Mouse (Mus musculus) kidney, adult 9 months (tissue): ENCODE data around the gene Gnas.
"Not testable (repeated sequence)": the region's sequence is repeated elsewhere in the genome, so short reads cannot be mapped to it uniquely, and the experiment has no call there.

Source experiments
- DNase-seq: peaks from one replicate; pipeline ENCODE4 v3.0.0; 2022

Gene Gnas

GRCm38 (mm10) chr2:174328926-174329662, 45.0 kb downstream of the Gnas start:
- peak; percentile 39 for DNase-seq

GRCm38 (mm10) chr2:174329663-174330615, 45.8 kb downstream of the Gnas start:
- peak; percentile 74 for DNase-seq

GRCm38 (mm10) chr2:174330616-174331191, 46.6 kb downstream of the Gnas start:
- peak; percentile 70 for DNase-seq

- DNase-seq = no peak
These were observed 47.3 kb downstream of the Gnas start for GRCm38 (mm10) chr2:174331282-174332030.

- no peak for DNase-seq
These were observed 49.2 kb downstream of the Gnas start for GRCm38 (mm10) chr2:174333239-174333890.

- no peak for DNase-seq
These were observed 50.3 kb downstream of the Gnas start for GRCm38 (mm10) chr2:174334415-174334814.

GRCm38 (mm10) chr2:174337275-174337674, 53.2 kb downstream of the Gnas start:
- no peak for DNase-seq

- no peak for DNase-seq
These were observed 55.6 kb downstream of the Gnas start for GRCm38 (mm10) chr2:174339701-174340100.

- DNase-seq = no peak
These were observed 56.2 kb downstream of the Gnas start for GRCm38 (mm10) chr2:174340229-174340892.

- DNase-seq = peak; percentile 23
These were observed 56.9 kb downstream of the Gnas start for GRCm38 (mm10) chr2:174340893-174341580.

GRCm38 (mm10) chr2:174342793-174343400, 58.8 kb downstream of the Gnas start:
- peak; percentile 17 for DNase-seq

GRCm38 (mm10) chr2:174343566-174343965, 59.4 kb downstream of the Gnas start:
- no peak for DNase-seq

- DNase-seq = peak; percentile 95
These were observed 60.0 kb downstream of the Gnas start for GRCm38 (mm10) chr2:174344003-174344655.

- peak; percentile 26 for DNase-seq
These were observed 60.9 kb downstream of the Gnas start for GRCm38 (mm10) chr2:174344996-174345395.

GRCm38 (mm10) chr2:174346612-174346998, 62.5 kb downstream of the Gnas start, which contains the start of gene Gm20721:
Gene Gm20721, minus strand, starts transcription at chr2:174346712.
- DNase-seq = no peak

- DNase-seq = not testable (repeated sequence)
These were observed 63.0 kb downstream of the Gnas start for GRCm38 (mm10) chr2:174346999-174347668.

- DNase-seq = no peak
These were observed 74.4 kb downstream of the Gnas start for GRCm38 (mm10) chr2:174358516-174358915.

GRCm38 (mm10) chr2:174359656-174360055, 75.5 kb downstream of the Gnas start:
- DNase-seq = no peak

GRCm38 (mm10) chr2:174366571-174366970, 82.5 kb downstream of the Gnas start:
- DNase-seq = no peak
